Mouse (Mus musculus) lung, embryonic 15.5 days (tissue): ENCODE measurements around the gene Bhlhe40. TPM values are rescaled to one million over a fixed set of nuclear protein-coding genes. Genes with fewer than 3 reads are reported as not detected.

Experiments
- ATAC-seq: fragments of 200-750 bp; cut with Nextera tagmentation; 2 replicates; pipeline ENCODE4 v1.8.0; 2017; ENCODE audit warnings: moderate number of reproducible peaks, borderline replicate concordance; ENCODE audit not compliant: low FRiP score, low TSS enrichment; ENCODE audit errors: extremely low read depth
- H3K27ac ChIP-seq: fragments of 300-500 bp; sonication (generic); 2 replicates; pipeline ENCODE4 v1.5.1; 2015; ENCODE audit warnings: moderate library complexity, mild to moderate bottlenecking, inconsistent platforms
- H3K27me3 ChIP-seq: fragments of 300-500 bp; sonication (generic); 2 replicates; pipeline ENCODE4 v1.6.1; 2015; ENCODE audit warnings: inconsistent platforms
- H3K36me3 ChIP-seq: fragments of 300-500 bp; sonication (generic); 2 replicates; pipeline ENCODE4 v1.6.1; 2015; ENCODE audit warnings: inconsistent platforms
- H3K4me1 ChIP-seq: fragments of 300-500 bp; sonication (generic); 2 replicates; pipeline ENCODE4 v1.6.1; 2015; ENCODE audit warnings: inconsistent platforms
- H3K4me2 ChIP-seq: fragments of 300-500 bp; sonication (generic); 2 replicates; pipeline ENCODE4 v1.6.1; 2015; ENCODE audit warnings: inconsistent platforms, mild to moderate bottlenecking, moderate library complexity
- H3K4me3 ChIP-seq: fragments of 300-500 bp; sonication (generic); 2 replicates; pipeline ENCODE4 v1.5.1; 2015; ENCODE audit warnings: mild to moderate bottlenecking, inconsistent platforms
- H3K9ac ChIP-seq: fragments of 300-500 bp; sonication (generic); 2 replicates; pipeline ENCODE4 v1.6.1; 2015; ENCODE audit warnings: inconsistent platforms
- H3K9me3 ChIP-seq: fragments of 300-500 bp; sonication (generic); 2 replicates; pipeline ENCODE4 v1.6.1; 2016; ENCODE audit warnings: inconsistent platforms
- WGBS: fragments of 180-500 bp; shearing (Covaris S2); methylation state at CpG from one replicate; pipeline ENCODE4 v1.1.7; 2015; 5-methylcytosine and 5-hydroxymethylcytosine counted together
- polyA plus RNA-seq: library from polyadenylated mRNA; unstranded; fragments of >200 nt; fragmentation: Nextera tagmentation; extraction: Ambion mirVana; gene quantifications from 2 replicates; pipeline ENCODE4 v1.2.1, GENCODE M21; 2015

Gene Bhlhe40
- polyA plus RNA-seq, 1 experiment from 2014 or later, result 15.2 TPM

- Histone ChIP-seq H3K4me1 (peaks cover 10% of the 10 kb centered on the region), H3K27me3 (no peaks in the 10 kb centered on the region), H3K9ac (no peak overlapping the region), H3K9me3 (no peaks in the 10 kb centered on the region), H3K27ac (no peak overlapping the region), H3K4me2 (no peak overlapping the region), H3K36me3 (no peaks in the 10 kb centered on the region), H3K4me3 (no peak overlapping the region)
- 37% methylated on average over 2 of the region's 2 CpGs for WGBS
- no peak for ATAC-seq
These were observed 4.6 kb upstream of the Bhlhe40 start for GRCm38 (mm10) chr6:108655861-108656260.

- no peak overlapping the region for H3K9ac ChIP-seq
- ATAC-seq, result no peak
- H3K27ac ChIP-seq, result peak overlapping the region; percentile 97
- no peaks in the 10 kb centered on the region for H3K9me3 ChIP-seq
- H3K4me1 ChIP-seq, result peaks cover 21% of the 10 kb centered on the region
- H3K36me3 ChIP-seq, result no peaks in the 10 kb centered on the region
- WGBS, result 55% methylated on average over 3 of the region's 3 CpGs
- no peak overlapping the region for H3K4me3 ChIP-seq
- peak overlapping the region; percentile 80 for H3K4me2 ChIP-seq
- H3K27me3 ChIP-seq, result no peaks in the 10 kb centered on the region
These were observed 2.4 kb upstream of the Bhlhe40 start for GRCm38 (mm10) chr6:108658051-108658415.

- Histone ChIP-seq H3K9ac (peak overlapping the region; percentile 41), H3K4me2 (peak overlapping the region; percentile 80), H3K9me3 (no peaks in the 10 kb centered on the region), H3K4me3 (peak overlapping the region; percentile 44), H3K4me1 (peaks cover 21% of the 10 kb centered on the region), H3K27me3 (no peaks in the 10 kb centered on the region), H3K27ac (peak overlapping the region; percentile 97), H3K36me3 (no peaks in the 10 kb centered on the region)
- no peak for ATAC-seq
- 3% methylated on average over 31 of the region's 31 CpGs for WGBS
These were observed 1.8 kb upstream of the Bhlhe40 start for GRCm38 (mm10) chr6:108658416-108659201.

GRCm38 (mm10) chr6:108659221-108659725 is 1.2 kb upstream of the Bhlhe40 start:
- Histone ChIP-seq H3K4me2 (peak overlapping the region; percentile 80), H3K9ac (peak overlapping the region; percentile 41), H3K4me3 (peak overlapping the region; percentile 44), H3K27me3 (no peaks in the 10 kb centered on the region), H3K9me3 (no peaks in the 10 kb centered on the region), H3K36me3 (0 out of 2 replicates have a peak, but pooled peaks cover under 1% of the 10 kb centered on the region), H3K4me1 (peaks cover 21% of the 10 kb centered on the region), H3K27ac (peak overlapping the region; percentile 97)
- ATAC-seq, result peak; percentile 78
- under 1% methylated on average over 42 of the region's 42 CpGs for WGBS

GRCm38 (mm10) chr6:108659726-108660205 is 663 bp upstream of the Bhlhe40 start:
- no peaks in the 10 kb centered on the region for H3K9me3 ChIP-seq
- ATAC-seq, result peak; percentile 84
- peak overlapping the region; percentile 80 for H3K4me2 ChIP-seq
- H3K4me3 ChIP-seq, result peak overlapping the region; percentile 44
- H3K9ac ChIP-seq, result peak overlapping the region; percentile 41
- H3K36me3 ChIP-seq, result 0 out of 2 replicates have a peak, but pooled peaks cover 3% of the 10 kb centered on the region
- peak overlapping the region; percentile 97 for H3K27ac ChIP-seq
- 0% methylated on average over 13 of the region's 35 CpGs for WGBS
- no peaks in the 10 kb centered on the region for H3K27me3 ChIP-seq
- H3K4me1 ChIP-seq, result peaks cover 21% of the 10 kb centered on the region

GRCm38 (mm10) chr6:108660878-108661389 is 505 bp downstream of the Bhlhe40 start:
- peak overlapping the region; percentile 44 for H3K4me3 ChIP-seq
- peaks cover 21% of the 10 kb centered on the region for H3K4me1 ChIP-seq
- peak overlapping the region; percentile 43 for H3K9ac ChIP-seq
- H3K27me3 ChIP-seq, result no peaks in the 10 kb centered on the region
- no peak for ATAC-seq
- peak overlapping the region; percentile 97 for H3K27ac ChIP-seq
- peak overlapping the region; percentile 80 for H3K4me2 ChIP-seq
- H3K9me3 ChIP-seq, result no peaks in the 10 kb centered on the region
- peaks cover 13% of the 10 kb centered on the region; the same call in 1 of the 2 replicates for H3K36me3 ChIP-seq
- WGBS, result 1% methylated on average over 18 of the region's 18 CpGs

- Histone ChIP-seq H3K9me3 (no peaks in the 10 kb centered on the region), H3K27me3 (no peaks in the 10 kb centered on the region), H3K36me3 (peaks cover 16% of the 10 kb centered on the region; the same call in 1 of the 2 replicates), H3K9ac (peak overlapping the region; percentile 43), H3K4me3 (peak overlapping the region; percentile 44), H3K4me2 (peak overlapping the region; percentile 80), H3K27ac (peak overlapping the region; percentile 97), H3K4me1 (peaks cover 21% of the 10 kb centered on the region)
- under 1% methylated on average over 17 of the region's 17 CpGs for whole genome bisulfite sequencing
- no peak for ATAC-seq
These were observed 983 bp downstream of the Bhlhe40 start for GRCm38 (mm10) chr6:108661412-108661811.

- no peaks in the 10 kb centered on the region for H3K9me3 ChIP-seq
- H3K27me3 ChIP-seq, result no peaks in the 10 kb centered on the region
- H3K4me2 ChIP-seq, result peak overlapping the region; percentile 80
- no peak overlapping the region for H3K27ac ChIP-seq
- WGBS, result 35% methylated on average over 6 of the region's 6 CpGs
- peak overlapping the region; percentile 44 for H3K4me3 ChIP-seq
- H3K36me3 ChIP-seq, result peaks cover 16% of the 10 kb centered on the region; the same call in 1 of the 2 replicates
- 0 out of 2 replicates have a peak overlapping the region, but pooled peaks have one; percentile 43 for H3K9ac ChIP-seq
- no peak for ATAC-seq
- H3K4me1 ChIP-seq, result peaks cover 21% of the 10 kb centered on the region
These were observed 1.5 kb downstream of the Bhlhe40 start for GRCm38 (mm10) chr6:108661890-108662289.

- no peaks in the 10 kb centered on the region for H3K27me3 ChIP-seq
- H3K9ac ChIP-seq, result no peak overlapping the region
- H3K9me3 ChIP-seq, result no peaks in the 10 kb centered on the region
- WGBS, result 67% methylated on average over 15 of the region's 15 CpGs
- peak overlapping the region; percentile 44; the same call in 1 of the 2 replicates for H3K4me3 ChIP-seq
- no peak overlapping the region for H3K27ac ChIP-seq
- H3K36me3 ChIP-seq, result peaks cover 16% of the 10 kb centered on the region; the same call in 1 of the 2 replicates
- H3K4me2 ChIP-seq, result peak overlapping the region; percentile 80
- ATAC-seq, result no peak
- H3K4me1 ChIP-seq, result peaks cover 27% of the 10 kb centered on the region
These were observed 2.1 kb downstream of the Bhlhe40 start for GRCm38 (mm10) chr6:108662314-108663240.

GRCm38 (mm10) chr6:108663241-108664194 is 3.1 kb downstream of the Bhlhe40 start:
- peaks cover 16% of the 10 kb centered on the region; the same call in 1 of the 2 replicates for H3K36me3 ChIP-seq
- H3K4me1 ChIP-seq, result peaks cover 31% of the 10 kb centered on the region
- no peaks in the 10 kb centered on the region for H3K27me3 ChIP-seq
- no peak overlapping the region; the same call in 1 of the 2 replicates for H3K4me2 ChIP-seq
- no peak overlapping the region for H3K4me3 ChIP-seq
- no peaks in the 10 kb centered on the region for H3K9me3 ChIP-seq
- no peak overlapping the region for H3K27ac ChIP-seq
- no peak overlapping the region for H3K9ac ChIP-seq
- 76% methylated on average over 8 of the region's 8 CpGs for WGBS
- no peak for ATAC-seq
